Mouse (Mus musculus) lung, adult 18-20 months (tissue): ENCODE data around the gene Gm1330.
"Not testable (repeated sequence)": the region's sequence is repeated elsewhere in the genome, so short reads cannot be mapped to it uniquely, and the experiment has no call there.

ENCODE experiments used
- DNase-seq, 2 experiments: peaks; one replicate each; pipeline ENCODE4 v3.0.0; 2022; ENCODE audit warnings: mixed read lengths in 2 of 2

Gm1330 gene

GRCm38 (mm10) chr2:149003151-149003550 lies at the start of gene Gm1330:
Gm1330 (minus strand) TSS chr2:149003251.
- no peak for DNase-seq

GRCm38 (mm10) chr2:149017137-149017536 lies 14.1 kb upstream of the Gm1330 start, which contains the start of gene Gm10750:
Gm10750 (minus strand) TSS chr2:149017237.
- DNase-seq, result not testable (repeated sequence)

- DNase-seq, result no peak
Measured at GRCm38 (mm10) chr2:149004826-149005225, 1.8 kb upstream of the Gm1330 start.

GRCm38 (mm10) chr2:148995133-148995532 lies 7.9 kb downstream of the Gm1330 start:
- DNase-seq, result no peak
